Mouse (Mus musculus) ES-Bruce4 (cell line): ENCODE measurements around the gene Nfib. TPM values are rescaled to one million over a fixed set of nuclear protein-coding genes. Genes with fewer than 3 reads are reported as not detected.

Experiments
- H3K27ac ChIP-seq: 2 replicates; pipeline ENCODE4 v1.5.1; 2012; ENCODE audit warnings: low read length, inconsistent platforms; ENCODE audit not compliant: insufficient read depth
- H3K27me3 ChIP-seq: 2 replicates; pipeline ENCODE4 v1.6.1; 2012; ENCODE audit warnings: mild to moderate bottlenecking, low read length, inconsistent platforms; ENCODE audit not compliant: control insufficient read depth, poor library complexity, insufficient read depth, severe bottlenecking
- H3K36me3 ChIP-seq: 2 replicates; pipeline ENCODE4 v1.6.1; 2012; ENCODE audit warnings: inconsistent platforms, mild to moderate bottlenecking, low read length, moderate library complexity; ENCODE audit not compliant: control insufficient read depth, poor library complexity, insufficient read depth, severe bottlenecking
- H3K4me1 ChIP-seq: one replicate; pipeline ENCODE4 v1.8.1; 2011; ENCODE audit warnings: low read length; ENCODE audit not compliant: control insufficient read depth, insufficient read depth
- H3K4me3 ChIP-seq: 2 replicates; pipeline ENCODE4 v1.5.1; 2011; ENCODE audit warnings: low read depth, mild to moderate bottlenecking, low read length
- H3K9ac ChIP-seq: 2 replicates; pipeline ENCODE4 v1.6.1; 2012; ENCODE audit warnings: low read depth, mild to moderate bottlenecking, inconsistent platforms; ENCODE audit not compliant: poor library complexity, severe bottlenecking
- H3K9me3 ChIP-seq: replicated peaks from 2 replicates; pipeline ENCODE4 v1.6.1; 2012; ENCODE audit warnings: mild to moderate bottlenecking, low read length, inconsistent platforms; ENCODE audit not compliant: control insufficient read depth, poor library complexity, insufficient read depth, severe bottlenecking
- CTCF ChIP-seq: IDR thresholded peaks from one replicate; pipeline ENCODE4 v1.8.1; 2011; ENCODE audit warnings: low read depth, low read length
- EP300 ChIP-seq: IDR thresholded peaks from 2 replicates; pipeline ENCODE4 v1.6.1; 2011; ENCODE audit warnings: low read depth, low read length; ENCODE audit not compliant: insufficient read depth
- POLR2A ChIP-seq: IDR thresholded peaks from one replicate; pipeline ENCODE4 v1.8.1; 2011; ENCODE audit warnings: low read length; ENCODE audit not compliant: insufficient read depth
- polyA plus RNA-seq: library from polyadenylated mRNA; stranded (reverse); fragments of >200 nt; gene quantifications from 2 replicates; pipeline ENCODE4 v1.2.4, GENCODE M21; 2011; ENCODE audit warnings: low read depth; ENCODE audit not compliant: missing spikeins, insufficient read depth, insufficient read length

Nfib gene
- polyA plus RNA-seq, 1 experiment, result 4.6 TPM

- H3K36me3 ChIP-seq, result no peaks in the 10 kb centered on the region
Measured at GRCm38 (mm10) chr4:82463189-82463715, 242.3 kb downstream of the Nfib start.

GRCm38 (mm10) chr4:82461676-82462075, 243.9 kb downstream of the Nfib start:
- Histone ChIP-seq H3K27ac (no peak overlapping the region), H3K27me3 (no peaks in the 10 kb centered on the region), H3K4me3 (no peak overlapping the region), H3K36me3 (no peaks in the 10 kb centered on the region), H3K9ac (no peak overlapping the region), H3K9me3 (no peaks in the 10 kb centered on the region), H3K4me1 (no peaks in the 10 kb centered on the region)
- TF ChIP-seq POLR2A (no peak), CTCF (no peak), EP300 (no peak)

More at GRCm38 (mm10) chr4:82463189-82463715, 242.3 kb downstream of the Nfib start:
- no peaks in the 10 kb centered on the region for H3K27me3 ChIP-seq
- TF ChIP-seq CTCF (no peak), POLR2A (no peak), EP300 (no peak)
- no peaks in the 10 kb centered on the region for H3K9me3 ChIP-seq
- no peaks in the 10 kb centered on the region for H3K4me1 ChIP-seq
- H3K4me3 ChIP-seq, result no peak overlapping the region
- H3K27ac ChIP-seq, result no peak overlapping the region
- no peak overlapping the region for H3K9ac ChIP-seq

DNA sequence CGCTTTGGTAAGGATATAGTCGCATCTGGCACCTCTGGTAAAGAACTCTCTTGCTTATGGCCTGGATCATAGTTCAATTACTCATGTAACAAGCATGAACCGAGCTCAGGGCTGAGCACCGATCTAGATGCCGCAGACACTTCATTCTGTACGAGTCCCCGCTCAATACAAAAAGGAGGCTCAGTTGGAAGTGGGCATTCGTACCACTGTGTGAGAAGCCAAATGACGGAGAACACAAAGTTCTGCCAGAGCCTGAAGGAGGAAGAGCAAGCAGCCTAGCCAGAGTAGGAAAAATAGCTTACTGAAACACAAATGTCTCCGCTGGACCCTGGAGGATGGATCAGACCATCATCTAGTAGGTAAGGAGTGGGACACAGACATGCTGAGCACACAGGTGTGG, 246.7 kb downstream of the Nfib start:
- no peak overlapping the region for H3K27ac ChIP-seq
- H3K4me3 ChIP-seq, result no peak overlapping the region
- H3K9me3 ChIP-seq, result no peaks in the 10 kb centered on the region
- no peak overlapping the region for H3K9ac ChIP-seq
- no peaks in the 10 kb centered on the region for H3K4me1 ChIP-seq
- no peak for TF ChIP-seq CTCF
- TF ChIP-seq POLR2A, result no peak
- no peak for TF ChIP-seq EP300
- no peaks in the 10 kb centered on the region for H3K36me3 ChIP-seq
- H3K27me3 ChIP-seq, result no peaks in the 10 kb centered on the region

DNA sequence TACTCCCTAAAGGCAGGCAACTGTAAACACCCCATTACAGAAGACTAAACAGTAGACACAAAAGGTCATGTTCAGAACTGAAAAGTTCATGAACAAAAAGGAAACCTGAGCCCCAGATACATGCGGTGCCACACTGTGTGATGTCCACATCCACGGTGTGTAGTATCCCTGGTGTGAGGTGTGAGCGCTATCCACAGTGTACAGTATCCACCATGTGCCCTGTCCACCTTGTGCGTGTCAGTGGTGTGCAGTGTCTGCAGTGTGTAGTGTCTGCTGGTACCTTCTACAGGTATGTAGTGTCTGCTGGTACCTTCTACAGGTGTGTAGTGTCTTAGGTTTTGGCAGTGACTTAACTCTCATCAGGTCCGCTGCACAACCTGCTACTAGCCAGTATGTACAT, 248.6 kb downstream of the Nfib start:
- Histone ChIP-seq H3K27ac (no peak overlapping the region), H3K4me1 (no peaks in the 10 kb centered on the region), H3K9me3 (no peaks in the 10 kb centered on the region), H3K27me3 (no peaks in the 10 kb centered on the region), H3K4me3 (no peak overlapping the region), H3K9ac (no peak overlapping the region), H3K36me3 (no peaks in the 10 kb centered on the region)
- TF ChIP-seq EP300 (no peak), POLR2A (no peak), CTCF (no peak)

DNA sequence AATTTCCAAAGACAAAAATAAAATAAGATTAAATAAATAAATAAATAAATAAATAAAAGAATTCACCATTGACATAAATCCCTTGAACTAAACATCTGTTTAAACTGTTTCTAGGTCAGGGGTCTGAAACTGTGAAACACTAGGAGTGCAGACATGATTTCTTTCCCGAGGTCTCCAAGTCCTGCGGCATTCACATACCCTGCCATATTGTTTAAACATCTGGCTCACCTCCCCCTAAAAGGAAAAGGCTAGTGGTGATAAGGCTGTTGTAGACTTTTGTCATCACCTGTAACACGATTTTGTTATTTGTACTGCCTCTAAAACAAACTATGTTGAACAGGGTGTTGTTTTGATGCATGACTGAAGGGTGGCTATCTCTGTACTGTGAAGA, 249.2 kb downstream of the Nfib start:
- TF ChIP-seq CTCF (no peak), EP300 (no peak), POLR2A (no peak)
- H3K9me3 ChIP-seq, result no peaks in the 10 kb centered on the region
- no peak overlapping the region for H3K27ac ChIP-seq

DNA sequence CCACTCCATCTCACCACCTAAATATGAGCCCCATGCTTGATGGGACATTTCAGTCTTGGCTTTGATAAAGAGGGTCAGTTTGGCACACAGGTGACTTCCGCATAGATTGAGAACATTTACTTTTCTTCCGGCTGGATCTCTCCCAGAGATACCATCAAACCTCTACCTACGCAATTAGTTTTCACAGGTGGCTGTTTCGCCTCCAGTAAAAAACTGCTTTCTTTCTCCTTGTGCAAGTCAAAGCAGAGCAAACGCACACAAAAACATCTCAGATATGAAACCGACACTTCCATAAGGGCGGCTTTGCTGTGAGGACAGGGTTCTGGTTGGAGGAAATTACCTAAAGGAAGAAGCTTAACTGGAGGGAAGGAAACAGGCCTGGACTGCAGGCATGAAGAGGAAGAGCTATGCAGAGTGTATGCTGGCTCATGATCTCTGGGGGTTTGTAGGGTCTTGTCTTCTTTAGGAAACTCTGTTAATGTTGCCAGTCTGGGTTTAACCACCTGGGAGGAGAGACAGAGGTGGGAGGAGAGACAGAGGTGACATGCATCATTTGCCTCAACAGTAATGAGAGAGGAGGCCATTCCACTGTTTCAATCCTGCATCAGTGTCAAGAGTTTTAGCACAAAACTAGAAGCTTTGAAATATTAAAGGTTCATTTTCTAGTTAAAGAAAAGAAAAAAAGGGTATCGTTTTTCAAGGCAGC, 249.8 kb downstream of the Nfib start:
- no peak overlapping the region for H3K9ac ChIP-seq
- H3K36me3 ChIP-seq, result no peaks in the 10 kb centered on the region
- H3K9me3 ChIP-seq, result no peaks in the 10 kb centered on the region
- TF ChIP-seq EP300 (no peak), CTCF (no peak), POLR2A (no peak)
- H3K27me3 ChIP-seq, result no peaks in the 10 kb centered on the region
- no peak overlapping the region for H3K27ac ChIP-seq
- no peaks in the 10 kb centered on the region for H3K4me1 ChIP-seq
- H3K4me3 ChIP-seq, result no peak overlapping the region

More for the DNA sequence above, 249.2 kb downstream of the Nfib start:
- no peak overlapping the region for H3K4me3 ChIP-seq
- no peaks in the 10 kb centered on the region for H3K36me3 ChIP-seq
- no peaks in the 10 kb centered on the region for H3K4me1 ChIP-seq
- no peaks in the 10 kb centered on the region for H3K27me3 ChIP-seq
- H3K9ac ChIP-seq, result no peak overlapping the region
